7 mouse cellular contexts compared by ENCODE assay signal in genomic region chr7:4500892-4501471, GRCm38 (mm10). TPM values are rescaled to one million over a fixed set of nuclear protein-coding genes. Genes with fewer than 3 reads are reported as not detected.
A peak's percentile ranks its signal among the peaks of the same experiment; 100 is the strongest.
DNase-seq lines count a peak whose midpoint lies in the region; ATAC-seq and TF ChIP-seq lines count a peak whose summit lies in the region.

No protein-coding gene starts in this region.

- peak; percentile 72 for DNase-seq in MEL (ENCODE audit: low read depth, low spot score)
- DNase-seq in brain, embryonic 14.5 days (ENCODE audit: low read depth), result peak; percentile 29
- peak; percentile 47 for DNase-seq in hindbrain, postnatal 0 days (ENCODE audit: low spot score)
- DNase-seq in left cerebral cortex, postnatal 36 days (ENCODE audit: low spot score in 2 of 2), result peak; percentile 43 to 49

- H3K27ac ChIP-seq in MEL (ENCODE audit: control insufficient read depth, low read depth, low read length), result peak overlapping the region; percentile 1; the same call in 1 of the 2 replicates
- peak overlapping the region; percentile 81 for H3K27ac ChIP-seq in forebrain, embryonic 13.5 days
- H3K27ac ChIP-seq in hindbrain, postnatal 0 days, result peak overlapping the region; percentile 92
- peak overlapping the region; percentile 67 for H3K27ac ChIP-seq in small intestine, adult 2 months (ENCODE audit: insufficient read depth, low read depth, low read length)

- H3K36me3 ChIP-seq in MEL (ENCODE audit: control insufficient read depth in 1 of 2, insufficient read depth in 2 of 2, low read length in 2 of 2), result peaks cover 4 to 27% of the 10 kb centered on the region in 2 experiments; a peak in 3 of 4 replicates
- H3K36me3 ChIP-seq in forebrain, embryonic 13.5 days (ENCODE audit: poor library complexity, severe bottlenecking), result peaks cover 17% of the 10 kb centered on the region
- no peaks in the 10 kb centered on the region; the same call in 1 of the 2 replicates for H3K36me3 ChIP-seq in hindbrain, postnatal 0 days (ENCODE audit: insufficient read depth, low read length)
- H3K36me3 ChIP-seq in small intestine, adult 2 months (ENCODE audit: control insufficient read depth, insufficient read depth, low read length), result peaks cover 6% of the 10 kb centered on the region; the same call in 1 of the 2 replicates

- H3K4me3 ChIP-seq in MEL (ENCODE audit: control insufficient read depth in 1 of 2, insufficient read depth in 1 of 2, low read depth in 2 of 2, low read length in 2 of 2), result peak overlapping the region; percentile 67 to 95
- H3K4me3 ChIP-seq in forebrain, embryonic 13.5 days, result peak overlapping the region; percentile 77
- H3K4me3 ChIP-seq in hindbrain, postnatal 0 days (ENCODE audit: low read length), result peak overlapping the region; percentile 92
- H3K4me3 ChIP-seq in small intestine, adult 2 months (ENCODE audit: low read depth, low read length), result peak overlapping the region; percentile 78

- H3K4me1 ChIP-seq in MEL (ENCODE audit: control insufficient read depth in 1 of 2, insufficient read depth in 2 of 2, low read length in 2 of 2), result peaks cover 10 to 35% of the 10 kb centered on the region in 2 experiments
- peaks cover 41% of the 10 kb centered on the region for H3K4me1 ChIP-seq in forebrain, embryonic 13.5 days
- H3K4me1 ChIP-seq in hindbrain, postnatal 0 days (ENCODE audit: insufficient read depth, low read length), result peaks cover 30% of the 10 kb centered on the region
- peaks cover 4% of the 10 kb centered on the region; the same call in 1 of the 2 replicates for H3K4me1 ChIP-seq in small intestine, adult 2 months (ENCODE audit: control insufficient read depth, insufficient read depth, insufficient read length, low read length)

- H3K79me2 ChIP-seq in MEL (ENCODE audit: control insufficient read depth, insufficient read depth, low read length, poor library complexity), result peaks cover 48% of the 10 kb centered on the region

- TF ChIP-seq EP300 in MEL (IDR thresholded peaks at IDR 0.05; ENCODE audit: low read depth in 1 of 2, low read length in 2 of 2), result no peak

- TF ChIP-seq RAD21 in MEL (IDR thresholded peaks at IDR 0.05; ENCODE audit: low read depth, low read length), result no peak

- H3K9me3 ChIP-seq in MEL (replicated peaks; ENCODE audit: insufficient read depth, low read length), result no peaks in the 10 kb centered on the region
- no peaks in the 10 kb centered on the region for H3K9me3 ChIP-seq in forebrain, embryonic 13.5 days (replicated peaks)
- no peaks in the 10 kb centered on the region for H3K9me3 ChIP-seq in hindbrain, postnatal 0 days (ENCODE audit: low read length)

- H3K27me3 ChIP-seq in MEL (ENCODE audit: control insufficient read depth in 1 of 2, insufficient read depth in 2 of 2, low read length in 2 of 2), result no peaks in the 10 kb centered on the region
- H3K27me3 ChIP-seq in forebrain, embryonic 13.5 days, result no peaks in the 10 kb centered on the region
- no peaks in the 10 kb centered on the region for H3K27me3 ChIP-seq in hindbrain, postnatal 0 days (ENCODE audit: insufficient read depth, low read length)
- H3K27me3 ChIP-seq in small intestine, adult 2 months (ENCODE audit: control insufficient read depth, insufficient read depth, low read length), result no peaks in the 10 kb centered on the region

- peak overlapping the region; percentile 82 for H3K4me2 ChIP-seq in forebrain, embryonic 13.5 days
- H3K4me2 ChIP-seq in hindbrain, postnatal 0 days (ENCODE audit: low read depth, low read length), result peak overlapping the region; percentile 91

- intact Hi-C loops in left cerebral cortex, postnatal 36 days (cut with DNase I), result no loop called here

- H3K9ac ChIP-seq in MEL (ENCODE audit: control insufficient read depth, low read depth, low read length, poor library complexity, severe bottlenecking), result peak overlapping the region; percentile 59
- H3K9ac ChIP-seq in forebrain, embryonic 13.5 days, result peak overlapping the region; percentile 95
- H3K9ac ChIP-seq in hindbrain, postnatal 0 days (replicated peaks; ENCODE audit: low read length), result peak overlapping the region; percentile 96

- no peak for TF ChIP-seq CTCF in MEL (IDR thresholded peaks at IDR 0.05 in 2 of 3, conservative IDR thresholded peaks at IDR 0.05 in 1 of 3; ENCODE audit: control insufficient read depth in 1 of 3, insufficient read depth in 1 of 3, low read depth in 2 of 3, low read length in 3 of 3, poor library complexity in 1 of 3, severe bottlenecking in 1 of 3)
- no peak for TF ChIP-seq CTCF in brain, embryonic 14.5 days (IDR thresholded peaks at IDR 0.05; ENCODE audit: borderline replicate concordance, extremely low read depth, insufficient read depth, insufficient read length)
- TF ChIP-seq CTCF in hindbrain, postnatal 0 days (IDR thresholded peaks at IDR 0.05; ENCODE audit: low read depth), result no peak
- no peak for TF ChIP-seq CTCF in small intestine, adult 2 months (IDR thresholded peaks at IDR 0.05; ENCODE audit: extremely low read depth, insufficient read length, insufficient replicate concordance, low read depth, low read length)

- TF ChIP-seq POLR2A in MEL (IDR thresholded peaks at IDR 0.05; ENCODE audit: control insufficient read depth in 1 of 2, insufficient read depth in 1 of 2, low read depth in 1 of 2, low read length in 2 of 2, poor library complexity in 1 of 2), result no peak
- TF ChIP-seq POLR2A in brain, embryonic 14.5 days (IDR thresholded peaks at IDR 0.05; ENCODE audit: borderline replicate concordance, extremely low read depth, insufficient read depth, insufficient read length, poor library complexity, severe bottlenecking), result no peak
- TF ChIP-seq POLR2A in small intestine, adult 2 months (IDR thresholded peaks at IDR 0.05; ENCODE audit: low read depth, low read length), result no peak

- peak; percentile 57 for ATAC-seq in forebrain, embryonic 13.5 days
- peak; percentile 61 for ATAC-seq in hindbrain, postnatal 0 days
- ATAC-seq in megakaryocyte progenitor cell, adult 5-6 weeks (replicated peaks; ENCODE audit: poor library complexity), result peak; percentile 17

- WGBS in forebrain, embryonic 13.5 days, result 1% methylated on average over 29 of the region's 52 CpGs
- WGBS in hindbrain, postnatal 0 days, result under 1% methylated on average over 37 of the region's 52 CpGs
- under 1% methylated on average over 52 of the region's 52 CpGs for WGBS in small intestine, adult 2 months

RNA-seq across cellular contexts. Expression of gene Ppp1r12c, which starts 0.5 kb away (rescaled TPM):
- total RNA-seq in MEL (2012; rRNA removed), result 51.4 and 64.2 TPM in 2 replicates
- 100 to 1,000 TPM in 1 of 2 experiments, not detected in 1; 153 TPM for polyA plus RNA-seq in MEL (2012; ENCODE audit: insufficient read depth in 1 of 2, insufficient read length in 2 of 2, low read depth in 1 of 2, low replicate concordance in 2 of 2, missing spikeins in 1 of 2)
- 61.5 and 104 TPM in 2 replicates for polyA plus RNA-seq in brain, embryonic 14.5 days (2012; rRNA removed)
- 33.8 and 36.8 TPM in 2 replicates for polyA plus RNA-seq in forebrain, embryonic 13.5 days (2015; fragmentation: Nextera tagmentation; extraction: Ambion mirVana)
- total RNA-seq in hindbrain, postnatal 0 days (2014; rRNA removed), result 88.2 and 109 TPM in 2 replicates
- 33.9 and 42.0 TPM in 2 replicates for polyA plus RNA-seq in hindbrain, postnatal 0 days (2015; fragmentation: Nextera tagmentation; extraction: Ambion mirVana)
- 100 to 1,000 TPM; 142 to 168 TPM for total RNA-seq in left cerebral cortex, postnatal 36 days (2021)
- total RNA-seq in megakaryocyte progenitor cell, adult 5-6 weeks (2015), result 85.6 and 97.7 TPM in 2 replicates
- total RNA-seq in megakaryocyte progenitor cell, adult 5-6 weeks (2017), result 106 and 112 TPM in 2 replicates
- polyA plus RNA-seq in small intestine, adult 2 months (2012; rRNA removed), result 58.0 and 59.2 TPM in 2 replicates

RNA-seq across cellular contexts. Expression of gene Tnnt1, which starts 15.2 kb away (rescaled TPM):
- 5.0 and 5.4 TPM in 2 replicates for total RNA-seq in MEL (2012; rRNA removed)
- 10 to 100 TPM in 1 of 2 experiments, not detected in 1; 16.4 TPM for polyA plus RNA-seq in MEL (2012; ENCODE audit: insufficient read depth in 1 of 2, insufficient read length in 2 of 2, low read depth in 1 of 2, low replicate concordance in 2 of 2, missing spikeins in 1 of 2)
- 3.3 and 3.9 TPM in 2 replicates for polyA plus RNA-seq in brain, embryonic 14.5 days (2012; rRNA removed)
- polyA plus RNA-seq in forebrain, embryonic 13.5 days (2015; fragmentation: Nextera tagmentation; extraction: Ambion mirVana), result 3.9 and 5.7 TPM in 2 replicates
- 0.93 and 3.5 TPM in 2 replicates for total RNA-seq in hindbrain, postnatal 0 days (2014; rRNA removed)
- polyA plus RNA-seq in hindbrain, postnatal 0 days (2015; fragmentation: Nextera tagmentation; extraction: Ambion mirVana), result 2.9 and 3.6 TPM in 2 replicates
- total RNA-seq in left cerebral cortex, postnatal 36 days (2021), result 1 to 10 TPM; 5.9 to 9.4 TPM
- total RNA-seq in megakaryocyte progenitor cell, adult 5-6 weeks (2015), result 5.6 and 8.0 TPM in 2 replicates
- 16.5 and 17.4 TPM in 2 replicates for total RNA-seq in megakaryocyte progenitor cell, adult 5-6 weeks (2017)
- polyA plus RNA-seq in small intestine, adult 2 months (2012; rRNA removed), result 0.22 and 0.58 TPM in 2 replicates

RNA-seq across cellular contexts. Expression of gene Tnni3, which starts 23.0 kb away (rescaled TPM):
- total RNA-seq in MEL (2012; rRNA removed), result 281 and 353 TPM in 2 replicates
- 100 to 1,000 TPM in 1 of 2 experiments, not detected in 1; 328 TPM for polyA plus RNA-seq in MEL (2012; ENCODE audit: insufficient read depth in 1 of 2, insufficient read length in 2 of 2, low read depth in 1 of 2, low replicate concordance in 2 of 2, missing spikeins in 1 of 2)
- 4.2 and 4.3 TPM in 2 replicates for polyA plus RNA-seq in brain, embryonic 14.5 days (2012; rRNA removed)
- polyA plus RNA-seq in forebrain, embryonic 13.5 days (2015; fragmentation: Nextera tagmentation; extraction: Ambion mirVana), result 0.89 and 4.9 TPM in 2 replicates
- 1.9 TPM in 1 of 2 replicates, not detected in the other for total RNA-seq in hindbrain, postnatal 0 days (2014; rRNA removed)
- 2.1 and 3.9 TPM in 2 replicates for polyA plus RNA-seq in hindbrain, postnatal 0 days (2015; fragmentation: Nextera tagmentation; extraction: Ambion mirVana)
- total RNA-seq in left cerebral cortex, postnatal 36 days (2021), result under 1 TPM in 1 of 2 experiments, not detected in 1; 0.52 TPM
- 4.8 and 5.2 TPM in 2 replicates for total RNA-seq in megakaryocyte progenitor cell, adult 5-6 weeks (2015)
- 2.1 and 6.0 TPM in 2 replicates for total RNA-seq in megakaryocyte progenitor cell, adult 5-6 weeks (2017)
- polyA plus RNA-seq in small intestine, adult 2 months (2012; rRNA removed), result 0.43 and 1.4 TPM in 2 replicates

RNA-seq across cellular contexts. Expression of gene Dnaaf3, which starts 31.3 kb away (rescaled TPM):
- total RNA-seq in MEL (2012; rRNA removed), result 0.69 and 0.73 TPM in 2 replicates
- 1 to 10 TPM in 1 of 2 experiments, not detected in 1; 2.9 TPM for polyA plus RNA-seq in MEL (2012; ENCODE audit: insufficient read depth in 1 of 2, insufficient read length in 2 of 2, low read depth in 1 of 2, low replicate concordance in 2 of 2, missing spikeins in 1 of 2)
- polyA plus RNA-seq in brain, embryonic 14.5 days (2012; rRNA removed), result 5.9 and 6.4 TPM in 2 replicates
- polyA plus RNA-seq in forebrain, embryonic 13.5 days (2015; fragmentation: Nextera tagmentation; extraction: Ambion mirVana), result 1.4 and 2.0 TPM in 2 replicates
- 2.1 and 3.8 TPM in 2 replicates for total RNA-seq in hindbrain, postnatal 0 days (2014; rRNA removed)
- 2.0 and 2.6 TPM in 2 replicates for polyA plus RNA-seq in hindbrain, postnatal 0 days (2015; fragmentation: Nextera tagmentation; extraction: Ambion mirVana)
- under 1 TPM; 0.27 to 0.34 TPM for total RNA-seq in left cerebral cortex, postnatal 36 days (2021)
- 0.59 and 0.95 TPM in 2 replicates for total RNA-seq in megakaryocyte progenitor cell, adult 5-6 weeks (2015)
- 1.3 and 1.4 TPM in 2 replicates for total RNA-seq in megakaryocyte progenitor cell, adult 5-6 weeks (2017)
- polyA plus RNA-seq in small intestine, adult 2 months (2012; rRNA removed), result 1.1 and 1.9 TPM in 2 replicates

RNA-seq across cellular contexts. Expression of gene Eps8l1, which starts 40.5 kb away (rescaled TPM):
- total RNA-seq in MEL (2012; rRNA removed), result 0.19 TPM in 1 of 2 replicates, not detected in the other
- polyA plus RNA-seq in MEL (2012; ENCODE audit: insufficient read depth in 1 of 2, insufficient read length in 2 of 2, low read depth in 1 of 2, low replicate concordance in 2 of 2, missing spikeins in 1 of 2), result under 1 TPM in 1 of 2 experiments, not detected in 1; 0.01 TPM
- 5.6 and 6.9 TPM in 2 replicates for polyA plus RNA-seq in brain, embryonic 14.5 days (2012; rRNA removed)
- 4.0 and 5.7 TPM in 2 replicates for polyA plus RNA-seq in forebrain, embryonic 13.5 days (2015; fragmentation: Nextera tagmentation; extraction: Ambion mirVana)
- 5.0 and 5.8 TPM in 2 replicates for total RNA-seq in hindbrain, postnatal 0 days (2014; rRNA removed)
- 5.7 and 7.7 TPM in 2 replicates for polyA plus RNA-seq in hindbrain, postnatal 0 days (2015; fragmentation: Nextera tagmentation; extraction: Ambion mirVana)
- total RNA-seq in left cerebral cortex, postnatal 36 days (2021), result 1 to 10 TPM; 3.1 to 3.4 TPM
- 2.0 and 2.8 TPM in 2 replicates for total RNA-seq in megakaryocyte progenitor cell, adult 5-6 weeks (2015)
- 1.6 and 5.1 TPM in 2 replicates for total RNA-seq in megakaryocyte progenitor cell, adult 5-6 weeks (2017)
- polyA plus RNA-seq in small intestine, adult 2 months (2012; rRNA removed), result 0.76 and 2.3 TPM in 2 replicates

Comparison
In these comparisons a context has a peak if more than half of its experiments do, and no peak if none do; other contexts are left out.
1. Peak in every context shown above with its lines: DNase-seq, ATAC-seq, H3K4me3 ChIP-seq and H3K27ac ChIP-seq.
2. H3K27ac ChIP-seq: peak in every context shown above with its lines; median percentile 92 in hindbrain, postnatal 0 days; 81 in forebrain, embryonic 13.5 days; 67 in small intestine, adult 2 months; 1 in MEL.
3. RNA of gene Tnni3, which starts 23.0 kb away (polyA plus RNA-seq): 328 TPM in MEL; 4.2 to 4.3 TPM in brain, embryonic 14.5 days, 2.1 to 3.9 TPM in hindbrain, postnatal 0 days, 0.43 to 1.4 TPM in small intestine, adult 2 months and 0.89 to 4.9 TPM in forebrain, embryonic 13.5 days; every median in the first group is over 10 times any median in the second.